20 mouse cellular contexts compared by ENCODE assay signal in genomic region chr10:119726921-119727320, GRCm38 (mm10).
DNase-seq lines count a peak whose midpoint lies in the region; TF ChIP-seq lines count a peak whose summit lies in the region.
"Had no signal": no experiment of that assay in that cellular context is flagged by ENCODE, and none has a peak within 500 bp of the region (broad histone marks: within the 10 kb centered on the region; RNA-seq: fewer than 3 reads in every experiment).

No protein-coding gene starts in this region.

- DNase-seq in 3134 (ENCODE audit: extremely low read depth, insufficient read length, low spot score) (peak; percentile 35), MEL (ENCODE audit: low read depth, low spot score) (peak; percentile 6), ZHBTc4 (ENCODE audit: low read depth, low spot score) (peak; percentile 25)
- DNase-seq in frontal cortex, postnatal 36 days (ENCODE audit: low spot score in 2 of 2), result no peak
- no peak for DNase-seq in thymus, postnatal 4 days
- no peak for DNase-seq in left cerebral cortex, postnatal 25 days (ENCODE audit: low spot score in 2 of 2)
- DNase-seq: adrenal gland, postnatal 14 days; B cell, adult 2 months; cerebellum, adult 18-20 months; cerebellum, adult 9-11 months; cerebellum, postnatal 36 days; gastrocnemius, adult 2 months; gastrocnemius, postnatal 25 days; heart, postnatal 10 days; heart, postnatal 4 days had no signal

- intact Hi-C loops in left cerebral cortex, postnatal 25 days (cut with DNase I), result no loop called here

- H3K27ac ChIP-seq in MEL (ENCODE audit: control insufficient read depth, low read depth, low read length), result no peak overlapping the region
- H3K27ac ChIP-seq: embryonic facial prominence, embryonic 13.5 days; forebrain, embryonic 12.5 days; gastrocnemius, adult 2 months; hindbrain, embryonic 12.5 days had no signal

- H3K79me3 ChIP-seq in C2C12 (ENCODE audit: low read depth), result no peaks in the 10 kb centered on the region

- no peak for TF ChIP-seq EP300 in MEL (IDR thresholded peaks at IDR 0.05; ENCODE audit: low read depth in 1 of 2, low read length in 2 of 2)

- H3K79me2 ChIP-seq in C2C12 (ENCODE audit: control insufficient read depth, insufficient read depth) (no peaks in the 10 kb centered on the region), MEL (ENCODE audit: control insufficient read depth, insufficient read depth, low read length, poor library complexity) (no peaks in the 10 kb centered on the region)

- TF ChIP-seq RAD21 in MEL (IDR thresholded peaks at IDR 0.05; ENCODE audit: low read depth, low read length), result no peak

- H3K9ac ChIP-seq in MEL (ENCODE audit: control insufficient read depth, low read depth, low read length, poor library complexity, severe bottlenecking), result no peak overlapping the region
- H3K9ac ChIP-seq: embryonic facial prominence, embryonic 13.5 days; forebrain, embryonic 12.5 days; hindbrain, embryonic 12.5 days had no signal

- H3K36me3 ChIP-seq in C2C12 (ENCODE audit: control insufficient read depth, insufficient read depth) (no peaks in the 10 kb centered on the region), MEL (ENCODE audit: control insufficient read depth in 1 of 2, insufficient read depth in 2 of 2, low read length in 2 of 2) (no peaks in the 10 kb centered on the region)
- H3K36me3 ChIP-seq: embryonic facial prominence, embryonic 13.5 days; forebrain, embryonic 12.5 days; G1E; hindbrain, embryonic 12.5 days had no signal

- H3K27me3 ChIP-seq in C2C12 (ENCODE audit: control insufficient read depth, insufficient read depth, insufficient read length) (no peaks in the 10 kb centered on the region), MEL (ENCODE audit: control insufficient read depth in 1 of 2, insufficient read depth in 2 of 2, low read length in 2 of 2) (no peaks in the 10 kb centered on the region)
- H3K27me3 ChIP-seq: embryonic facial prominence, embryonic 13.5 days; forebrain, embryonic 12.5 days; hindbrain, embryonic 12.5 days had no signal

- TF ChIP-seq POLR2A in MEL (IDR thresholded peaks at IDR 0.05; ENCODE audit: control insufficient read depth in 1 of 2, insufficient read depth in 1 of 2, low read depth in 1 of 2, low read length in 2 of 2, poor library complexity in 1 of 2), result no peak

- H3K9me3 ChIP-seq in MEL (replicated peaks; ENCODE audit: insufficient read depth, low read length), result no peaks in the 10 kb centered on the region
- H3K9me3 ChIP-seq: embryonic facial prominence, embryonic 13.5 days; forebrain, embryonic 12.5 days; hindbrain, embryonic 12.5 days had no signal

- no peak overlapping the region for H3ac ChIP-seq in C2C12 (ENCODE audit: control insufficient read depth, insufficient read length, low read depth)

- H3K4me3 ChIP-seq in C2C12 (ENCODE audit: insufficient read depth, poor library complexity, severe bottlenecking), result no peak overlapping the region
- H3K4me3 ChIP-seq in MEL (ENCODE audit: control insufficient read depth in 1 of 2, insufficient read depth in 1 of 2, low read depth in 2 of 2, low read length in 2 of 2), result no peak overlapping the region
- H3K4me3 ChIP-seq: embryonic facial prominence, embryonic 13.5 days; forebrain, embryonic 12.5 days; gastrocnemius, adult 2 months; hindbrain, embryonic 12.5 days had no signal

- no peaks in the 10 kb centered on the region for H3K4me1 ChIP-seq in MEL (ENCODE audit: control insufficient read depth in 1 of 2, insufficient read depth in 2 of 2, low read length in 2 of 2)

- TF ChIP-seq CTCF in C2C12 (IDR thresholded peaks at IDR 0.05; ENCODE audit: control insufficient read depth, insufficient read depth, insufficient read length), result no peak
- no peak for TF ChIP-seq CTCF in MEL (IDR thresholded peaks at IDR 0.05 in 2 of 3, conservative IDR thresholded peaks at IDR 0.05 in 1 of 3; ENCODE audit: control insufficient read depth in 1 of 3, insufficient read depth in 1 of 3, low read depth in 2 of 3, low read length in 3 of 3, poor library complexity in 1 of 3, severe bottlenecking in 1 of 3)

TF ChIP-seq in C2C12, 6 proteins besides CTCF, POLR2A, EP300 and RAD21:
- TF ChIP-seq MAX (IDR thresholded peaks at IDR 0.05) (no peak), CEBPB (IDR thresholded peaks at IDR 0.05; ENCODE audit: low read depth) (no peak), MYOD1 (IDR thresholded peaks at IDR 0.05; ENCODE audit: control insufficient read depth, insufficient read length, low read depth) (no peak), USF1 (IDR thresholded peaks at IDR 0.05; ENCODE audit: low read depth) (no peak), FOSL1 (IDR thresholded peaks at IDR 0.05; ENCODE audit: insufficient read depth, low read length, poor library complexity, severe bottlenecking) (peak; percentile 12)

TF ChIP-seq in MEL, 35 proteins besides CTCF, POLR2A, EP300 and RAD21:
- TF ChIP-seq CHD2 (IDR thresholded peaks at IDR 0.05; ENCODE audit: low read length), result no peak
- no peak for TF ChIP-seq CHD1 (IDR thresholded peaks at IDR 0.05; ENCODE audit: low read depth, low read length)
- TF ChIP-seq MEF2A (IDR thresholded peaks at IDR 0.05; ENCODE audit: extremely low read depth, insufficient replicate concordance, low read depth, low read length, poor library complexity, severe bottlenecking), result no peak
- TF ChIP-seq POLR2AphosphoS2 (IDR thresholded peaks at IDR 0.05; ENCODE audit: low read length), result no peak
- TF ChIP-seq ZC3H11A (IDR thresholded peaks at IDR 0.05; ENCODE audit: low read depth, low read length), result no peak
- TF ChIP-seq MYB (IDR thresholded peaks at IDR 0.05; ENCODE audit: low read depth, low read length), result no peak
- TF ChIP-seq USF1 (IDR thresholded peaks at IDR 0.05; ENCODE audit: low read depth, low read length), result no peak
- TF ChIP-seq KAT2A (conservative IDR thresholded peaks at IDR 0.05; ENCODE audit: low read depth, low read length), result no peak

Comparison
In these comparisons a context has a peak if more than half of its experiments do, and no peak if none do; other contexts are left out.
1. DNase-seq: peak in 3134 (single experiment), MEL (single experiment) and ZHBTc4 (single experiment); none in frontal cortex, postnatal 36 days (0 of 2), thymus, postnatal 4 days (single experiment) and left cerebral cortex, postnatal 25 days (0 of 2).